Mouse (Mus musculus) kidney, adult 18-20 months (tissue): ENCODE results near the gene Wnk1.

Source experiments
- DNase-seq: peaks from one replicate; pipeline ENCODE4 v3.0.0; 2021

The Wnk1 gene

GRCm38 (mm10) chr6:120039668-120040556, 1.4 kb upstream of the Wnk1 start:
- DNase-seq, result peak; percentile 81

GRCm38 (mm10) chr6:120039256-120039563, 738 bp upstream of the Wnk1 start:
- peak; percentile 35 for DNase-seq

GRCm38 (mm10) chr6:120037636-120038365, 671 bp downstream of the Wnk1 start:
- peak; percentile 83 for DNase-seq

- DNase-seq, result peak; percentile 68
Observed at GRCm38 (mm10) chr6:120037004-120037635, 1.4 kb downstream of the Wnk1 start.

GRCm38 (mm10) chr6:120024577-120024976, 13.9 kb downstream of the Wnk1 start:
- DNase-seq, result no peak

GRCm38 (mm10) chr6:120023746-120024145, 14.7 kb downstream of the Wnk1 start:
- no peak for DNase-seq

- DNase-seq, result no peak
Observed at GRCm38 (mm10) chr6:120022042-120022441, 16.4 kb downstream of the Wnk1 start.

GRCm38 (mm10) chr6:120019697-120020096, 18.8 kb downstream of the Wnk1 start:
- no peak for DNase-seq

GRCm38 (mm10) chr6:120013125-120013524, 25.3 kb downstream of the Wnk1 start:
- DNase-seq, result no peak

GRCm38 (mm10) chr6:120011440-120011839, 27.0 kb downstream of the Wnk1 start:
- no peak for DNase-seq

GRCm38 (mm10) chr6:120011001-120011400, 27.5 kb downstream of the Wnk1 start:
- no peak for DNase-seq

- no peak for DNase-seq
Observed at GRCm38 (mm10) chr6:120010535-120010934, 27.9 kb downstream of the Wnk1 start.

GRCm38 (mm10) chr6:120001718-120002117, 36.8 kb downstream of the Wnk1 start:
- DNase-seq, result no peak

GRCm38 (mm10) chr6:119996480-119996879, 42.0 kb downstream of the Wnk1 start:
- no peak for DNase-seq

- DNase-seq, result no peak
Observed at GRCm38 (mm10) chr6:119924235-119925005, 114.1 kb downstream of the Wnk1 start.

GRCm38 (mm10) chr6:119922544-119922943, 115.9 kb downstream of the Wnk1 start:
- DNase-seq, result no peak

GRCm38 (mm10) chr6:119922136-119922535, 116.3 kb downstream of the Wnk1 start:
- no peak for DNase-seq

- no peak for DNase-seq
Observed at GRCm38 (mm10) chr6:119918561-119919181, 119.8 kb downstream of the Wnk1 start.

GRCm38 (mm10) chr6:119915710-119916109, 122.8 kb downstream of the Wnk1 start:
- no peak for DNase-seq

- no peak for DNase-seq
Observed at GRCm38 (mm10) chr6:119912046-119912445, 126.4 kb downstream of the Wnk1 start.

- DNase-seq, result no peak
Observed at GRCm38 (mm10) chr6:119905461-119905860, 133.0 kb downstream of the Wnk1 start.

GRCm38 (mm10) chr6:119903081-119903789, 135.2 kb downstream of the Wnk1 start:
- no peak for DNase-seq
